Mouse (Mus musculus): ENCODE data around the gene Timm8a2. TPM values are rescaled to one million over a fixed set of nuclear protein-coding genes. Genes with fewer than 3 reads are reported as not detected.
A peak's percentile ranks its signal among the peaks of the same experiment; 100 is the strongest.

The Timm8a2 gene
- polyA plus RNA-seq, 1 experiment from 2014 or later = not detected

- H3K4me3 ChIP-seq (ENCODE audit: low read depth, low read length) = no peak overlapping the region
- no peak overlapping the region for H3K9ac ChIP-seq (replicated peaks; ENCODE audit: low read length)
- no peaks in the 10 kb centered on the region; the same call in 1 of the 2 replicates for H3K36me3 ChIP-seq (replicated peaks; ENCODE audit: control insufficient read depth, insufficient read depth, low read depth, low read length)
- no peak for ATAC-seq (replicated peaks; ENCODE audit: insufficient number of reproducible peaks, low FRiP score, low TSS enrichment, low read depth)
- H3K27ac ChIP-seq (replicated peaks; ENCODE audit: low read depth, low read length) = no peak overlapping the region
- WGBS = 72% methylated on average over 13 of the region's 13 CpGs
- no peaks in the 10 kb centered on the region for H3K4me1 ChIP-seq (ENCODE audit: control insufficient read depth, insufficient read depth, low read length)
- DNase-seq (ENCODE audit: low spot score) = no peak
- no peaks in the 10 kb centered on the region for H3K27me3 ChIP-seq (ENCODE audit: control insufficient read depth, insufficient read depth, low read length)
- H3K9me3 ChIP-seq (replicated peaks; ENCODE audit: control insufficient read depth, low read length) = no peaks in the 10 kb centered on the region
- no peak overlapping the region for H3K4me2 ChIP-seq (ENCODE audit: low read depth, low read length)
These were observed 21.7 kb upstream of the Timm8a2 start for GRCm38 (mm10) chr14:122012814-122013213.

DNA sequence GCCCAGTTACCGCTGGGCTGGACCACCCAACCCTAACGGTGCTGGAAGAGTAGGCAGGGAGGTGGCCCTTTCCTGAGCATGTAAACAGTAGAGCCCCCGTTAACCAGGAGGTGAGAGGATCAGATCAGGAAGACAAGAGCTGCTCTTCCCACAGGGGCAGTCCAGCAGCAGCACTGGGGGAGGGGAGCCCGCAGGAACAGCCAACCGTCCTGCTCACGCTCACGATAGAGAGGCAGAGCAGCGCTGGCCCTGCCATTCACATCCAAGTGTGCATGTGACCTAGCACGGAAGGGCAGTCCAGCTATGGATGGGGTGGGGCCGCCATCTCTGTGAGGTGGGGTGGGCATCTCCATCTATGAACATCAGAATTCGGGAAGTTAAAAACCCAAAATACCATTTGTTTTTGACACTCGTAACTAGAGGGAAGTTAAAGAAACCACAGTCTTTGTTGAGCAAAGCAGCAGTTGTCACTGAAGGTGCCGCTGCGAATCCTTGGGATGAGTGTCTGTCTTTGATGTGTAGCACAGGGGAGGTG is 21.0 kb upstream of the Timm8a2 start:
- no peak overlapping the region for H3K27ac ChIP-seq (replicated peaks; ENCODE audit: low read depth, low read length)
- ATAC-seq (replicated peaks; ENCODE audit: insufficient number of reproducible peaks, low FRiP score, low TSS enrichment, low read depth) (no peak), DNase-seq (ENCODE audit: low spot score) (no peak)
- no peak overlapping the region for H3K4me2 ChIP-seq (ENCODE audit: low read depth, low read length)
- H3K27me3 ChIP-seq (ENCODE audit: control insufficient read depth, insufficient read depth, low read length) = no peaks in the 10 kb centered on the region
- H3K4me3 ChIP-seq (ENCODE audit: low read depth, low read length) = no peak overlapping the region
- no peak overlapping the region for H3K9ac ChIP-seq (replicated peaks; ENCODE audit: low read length)
- H3K4me1 ChIP-seq (ENCODE audit: control insufficient read depth, insufficient read depth, low read length) = no peaks in the 10 kb centered on the region
- no peaks in the 10 kb centered on the region for H3K9me3 ChIP-seq (replicated peaks; ENCODE audit: control insufficient read depth, low read length)
- no peaks in the 10 kb centered on the region; the same call in 1 of the 2 replicates for H3K36me3 ChIP-seq (replicated peaks; ENCODE audit: control insufficient read depth, insufficient read depth, low read depth, low read length)
- 88% methylated on average over 14 of the region's 14 CpGs for WGBS

DNA sequence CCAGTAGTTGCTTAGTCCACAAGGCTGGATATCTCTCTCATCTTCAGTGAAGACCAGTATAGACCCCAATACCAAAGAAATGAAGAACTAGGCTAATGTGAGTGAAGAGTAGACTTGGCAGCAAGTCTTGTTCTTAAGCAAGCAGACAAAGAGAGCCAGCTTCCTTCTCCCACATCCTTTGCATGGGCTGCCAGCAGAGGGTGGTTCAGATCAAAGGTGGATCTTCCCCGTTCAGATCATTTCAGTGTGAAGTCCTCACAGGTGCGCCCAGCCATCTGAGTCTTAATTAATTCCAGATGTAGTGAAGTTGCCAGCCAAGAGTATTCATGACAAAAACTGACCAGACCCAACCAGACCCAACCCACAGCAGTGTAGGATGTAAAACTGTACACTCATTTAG is 16.5 kb upstream of the Timm8a2 start:
- Histone ChIP-seq H3K27me3 (ENCODE audit: control insufficient read depth, insufficient read depth, low read length) (no peaks in the 10 kb centered on the region), H3K4me3 (ENCODE audit: low read depth, low read length) (no peak overlapping the region), H3K9ac (replicated peaks; ENCODE audit: low read length) (no peak overlapping the region), H3K4me1 (ENCODE audit: control insufficient read depth, insufficient read depth, low read length) (no peaks in the 10 kb centered on the region), H3K36me3 (replicated peaks; ENCODE audit: control insufficient read depth, insufficient read depth, low read depth, low read length) (no peaks in the 10 kb centered on the region; the same call in 1 of the 2 replicates), H3K27ac (replicated peaks; ENCODE audit: low read depth, low read length) (no peak overlapping the region), H3K9me3 (replicated peaks; ENCODE audit: control insufficient read depth, low read length) (no peaks in the 10 kb centered on the region), H3K4me2 (ENCODE audit: low read depth, low read length) (no peak overlapping the region)
- WGBS = 52% methylated on average over 2 of the region's 2 CpGs
- no peak for ATAC-seq (replicated peaks; ENCODE audit: insufficient number of reproducible peaks, low FRiP score, low TSS enrichment, low read depth)
- DNase-seq (ENCODE audit: low spot score) = no peak

DNA sequence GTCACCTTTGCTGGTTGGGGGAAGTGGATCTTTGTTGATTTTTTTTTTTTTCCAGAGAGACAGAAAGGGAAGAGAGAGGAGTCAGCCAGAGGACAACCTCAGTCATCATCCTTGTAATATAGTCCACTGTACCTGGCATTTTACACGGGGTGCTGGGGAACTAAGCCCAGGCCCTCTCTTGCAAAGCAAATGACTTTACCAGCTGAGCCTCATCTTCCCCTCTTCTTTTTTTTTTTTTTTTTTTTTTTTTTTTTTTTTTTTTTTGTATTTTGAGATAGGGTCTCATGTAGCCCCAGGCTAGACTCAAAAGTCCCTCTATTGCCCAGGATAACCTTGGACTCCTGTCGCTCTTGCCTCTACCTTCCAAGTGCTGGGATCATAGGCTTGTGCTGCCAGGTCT is 15.1 kb upstream of the Timm8a2 start:
- Histone ChIP-seq H3K27ac (replicated peaks; ENCODE audit: low read depth, low read length) (no peak overlapping the region), H3K9me3 (replicated peaks; ENCODE audit: control insufficient read depth, low read length) (no peaks in the 10 kb centered on the region), H3K36me3 (replicated peaks; ENCODE audit: control insufficient read depth, insufficient read depth, low read depth, low read length) (no peaks in the 10 kb centered on the region), H3K4me2 (ENCODE audit: low read depth, low read length) (no peak overlapping the region), H3K4me1 (ENCODE audit: control insufficient read depth, insufficient read depth, low read length) (no peaks in the 10 kb centered on the region), H3K9ac (replicated peaks; ENCODE audit: low read length) (no peak overlapping the region), H3K27me3 (ENCODE audit: control insufficient read depth, insufficient read depth, low read length) (no peaks in the 10 kb centered on the region), H3K4me3 (ENCODE audit: low read depth, low read length) (no peak overlapping the region)
- WGBS = 86% methylated on average over 2 of the region's 2 CpGs
- DNase-seq (ENCODE audit: low spot score) (no peak), ATAC-seq (replicated peaks; ENCODE audit: insufficient number of reproducible peaks, low FRiP score, low TSS enrichment, low read depth) (no peak)

- 94% methylated on average over 6 of the region's 6 CpGs for WGBS
These were observed 13.9 kb upstream of the Timm8a2 start for GRCm38 (mm10) chr14:122020567-122020966.

GRCm38 (mm10) chr14:122023054-122023453 is 11.4 kb upstream of the Timm8a2 start:
- H3K4me2 ChIP-seq (ENCODE audit: low read depth, low read length) = no peak overlapping the region
- no peaks in the 10 kb centered on the region for H3K4me1 ChIP-seq (ENCODE audit: control insufficient read depth, insufficient read depth, low read length)
- WGBS = 83% methylated on average over 1 of the region's 1 CpGs
- no peaks in the 10 kb centered on the region for H3K9me3 ChIP-seq (replicated peaks; ENCODE audit: control insufficient read depth, low read length)
- no peak overlapping the region for H3K4me3 ChIP-seq (ENCODE audit: low read depth, low read length)
- H3K36me3 ChIP-seq (replicated peaks; ENCODE audit: control insufficient read depth, insufficient read depth, low read depth, low read length) = no peaks in the 10 kb centered on the region
- no peaks in the 10 kb centered on the region for H3K27me3 ChIP-seq (ENCODE audit: control insufficient read depth, insufficient read depth, low read length)
- DNase-seq (ENCODE audit: low spot score) = no peak
- ATAC-seq (replicated peaks; ENCODE audit: insufficient number of reproducible peaks, low FRiP score, low TSS enrichment, low read depth) = no peak
- no peak overlapping the region for H3K27ac ChIP-seq (replicated peaks; ENCODE audit: low read depth, low read length)
- no peak overlapping the region for H3K9ac ChIP-seq (replicated peaks; ENCODE audit: low read length)

More at GRCm38 (mm10) chr14:122020567-122020966, 13.9 kb upstream of the Timm8a2 start:
- no peak for DNase-seq (ENCODE audit: low spot score)
- no peak overlapping the region for H3K4me2 ChIP-seq (ENCODE audit: low read depth, low read length)
- no peaks in the 10 kb centered on the region for H3K36me3 ChIP-seq (replicated peaks; ENCODE audit: control insufficient read depth, insufficient read depth, low read depth, low read length)
- no peak overlapping the region for H3K4me3 ChIP-seq (ENCODE audit: low read depth, low read length)
- no peaks in the 10 kb centered on the region for H3K4me1 ChIP-seq (ENCODE audit: control insufficient read depth, insufficient read depth, low read length)
- H3K9ac ChIP-seq (replicated peaks; ENCODE audit: low read length) = no peak overlapping the region
- H3K27me3 ChIP-seq (ENCODE audit: control insufficient read depth, insufficient read depth, low read length) = no peaks in the 10 kb centered on the region
- no peak overlapping the region for H3K27ac ChIP-seq (replicated peaks; ENCODE audit: low read depth, low read length)
- ATAC-seq (replicated peaks; ENCODE audit: insufficient number of reproducible peaks, low FRiP score, low TSS enrichment, low read depth) = peak; percentile 78; the same call in 1 of the 2 replicates
- no peaks in the 10 kb centered on the region for H3K9me3 ChIP-seq (replicated peaks; ENCODE audit: control insufficient read depth, low read length)

DNA sequence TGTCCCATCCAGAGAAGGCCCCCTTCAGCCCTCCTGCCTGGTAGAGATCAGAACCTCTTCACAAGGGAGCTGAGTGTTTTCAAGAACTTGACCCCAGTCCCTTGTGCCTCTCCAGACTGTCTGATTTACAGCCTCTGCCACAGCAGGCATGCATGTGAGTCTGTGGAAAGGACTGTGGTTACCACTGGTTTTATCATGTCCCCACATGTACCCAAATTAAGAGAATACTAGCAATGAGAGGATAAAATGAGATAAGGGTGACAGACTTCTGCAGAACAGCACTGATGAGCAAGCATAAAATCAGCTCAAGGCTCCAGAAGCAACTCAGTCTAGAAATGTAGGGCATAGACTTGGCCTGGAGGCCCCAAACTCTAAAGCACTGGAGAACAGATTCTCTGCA is 10.5 kb upstream of the Timm8a2 start:
- DNase-seq (ENCODE audit: low spot score) = no peak
- no peak overlapping the region for H3K9ac ChIP-seq (replicated peaks; ENCODE audit: low read length)
- ATAC-seq (replicated peaks; ENCODE audit: insufficient number of reproducible peaks, low FRiP score, low TSS enrichment, low read depth) = no peak
- H3K4me3 ChIP-seq (ENCODE audit: low read depth, low read length) = no peak overlapping the region
- no peak overlapping the region for H3K27ac ChIP-seq (replicated peaks; ENCODE audit: low read depth, low read length)
- H3K36me3 ChIP-seq (replicated peaks; ENCODE audit: control insufficient read depth, insufficient read depth, low read depth, low read length) = no peaks in the 10 kb centered on the region
- H3K9me3 ChIP-seq (replicated peaks; ENCODE audit: control insufficient read depth, low read length) = no peaks in the 10 kb centered on the region
- no peaks in the 10 kb centered on the region for H3K4me1 ChIP-seq (ENCODE audit: control insufficient read depth, insufficient read depth, low read length)
- H3K27me3 ChIP-seq (ENCODE audit: control insufficient read depth, insufficient read depth, low read length) = no peaks in the 10 kb centered on the region
- H3K4me2 ChIP-seq (ENCODE audit: low read depth, low read length) = no peak overlapping the region

GRCm38 (mm10) chr14:122028926-122029745 is 5.3 kb upstream of the Timm8a2 start:
- Histone ChIP-seq H3K27ac (replicated peaks; ENCODE audit: low read depth, low read length) (no peak overlapping the region), H3K4me3 (ENCODE audit: low read depth, low read length) (no peak overlapping the region), H3K9ac (replicated peaks; ENCODE audit: low read length) (no peak overlapping the region), H3K9me3 (replicated peaks; ENCODE audit: control insufficient read depth, low read length) (no peaks in the 10 kb centered on the region), H3K4me1 (ENCODE audit: control insufficient read depth, insufficient read depth, low read length) (no peaks in the 10 kb centered on the region), H3K36me3 (replicated peaks; ENCODE audit: control insufficient read depth, insufficient read depth, low read depth, low read length) (no peaks in the 10 kb centered on the region), H3K4me2 (ENCODE audit: low read depth, low read length) (no peak overlapping the region), H3K27me3 (ENCODE audit: control insufficient read depth, insufficient read depth, low read length) (no peaks in the 10 kb centered on the region)
- DNase-seq (ENCODE audit: low spot score) = no peak
- 91% methylated on average over 11 of the region's 11 CpGs for WGBS
- no peak for ATAC-seq (replicated peaks; ENCODE audit: insufficient number of reproducible peaks, low FRiP score, low TSS enrichment, low read depth)

Measured in embryonic facial prominence, embryonic 11.5 days (tissue).